Mouse (Mus musculus) bone marrow macrophage, adult 2 months (primary cell): ENCODE data around the gene Mob3a. TPM values are rescaled to one million over a fixed set of nuclear protein-coding genes. Genes with fewer than 3 reads are reported as not detected.

Experiments
- H3K27ac ChIP-seq: 2 replicates; pipeline ENCODE4 v1.5.1; 2012; ENCODE audit warnings: low read depth, low read length; ENCODE audit not compliant: insufficient read depth
- H3K4me1 ChIP-seq: 2 replicates; pipeline ENCODE4 v1.6.1; 2012; ENCODE audit warnings: low read length; ENCODE audit not compliant: control insufficient read depth, insufficient read depth
- H3K4me3 ChIP-seq: 2 replicates; pipeline ENCODE4 v1.5.1; 2012; ENCODE audit warnings: mild to moderate bottlenecking, low read length, moderate library complexity; ENCODE audit not compliant: insufficient read depth
- CTCF ChIP-seq: IDR thresholded peaks from 2 replicates; pipeline ENCODE4 v1.5.1; 2012; ENCODE audit warnings: low read depth, mild to moderate bottlenecking, low read length, moderate library complexity
- POLR2A ChIP-seq: IDR thresholded peaks from 2 replicates; pipeline ENCODE4 v1.6.1; 2012; ENCODE audit warnings: mild to moderate bottlenecking, low read depth, low read length, borderline replicate concordance
- polyA plus RNA-seq: library from polyadenylated mRNA; stranded (reverse); fragments of >200 nt; gene quantifications from 2 replicates; pipeline ENCODE4 v1.2.4, GENCODE M21; 2012; ENCODE audit not compliant: missing spikeins, insufficient read depth, insufficient read length

Mob3a gene
- polyA plus RNA-seq, 1 experiment = 53.3 TPM

DNA sequence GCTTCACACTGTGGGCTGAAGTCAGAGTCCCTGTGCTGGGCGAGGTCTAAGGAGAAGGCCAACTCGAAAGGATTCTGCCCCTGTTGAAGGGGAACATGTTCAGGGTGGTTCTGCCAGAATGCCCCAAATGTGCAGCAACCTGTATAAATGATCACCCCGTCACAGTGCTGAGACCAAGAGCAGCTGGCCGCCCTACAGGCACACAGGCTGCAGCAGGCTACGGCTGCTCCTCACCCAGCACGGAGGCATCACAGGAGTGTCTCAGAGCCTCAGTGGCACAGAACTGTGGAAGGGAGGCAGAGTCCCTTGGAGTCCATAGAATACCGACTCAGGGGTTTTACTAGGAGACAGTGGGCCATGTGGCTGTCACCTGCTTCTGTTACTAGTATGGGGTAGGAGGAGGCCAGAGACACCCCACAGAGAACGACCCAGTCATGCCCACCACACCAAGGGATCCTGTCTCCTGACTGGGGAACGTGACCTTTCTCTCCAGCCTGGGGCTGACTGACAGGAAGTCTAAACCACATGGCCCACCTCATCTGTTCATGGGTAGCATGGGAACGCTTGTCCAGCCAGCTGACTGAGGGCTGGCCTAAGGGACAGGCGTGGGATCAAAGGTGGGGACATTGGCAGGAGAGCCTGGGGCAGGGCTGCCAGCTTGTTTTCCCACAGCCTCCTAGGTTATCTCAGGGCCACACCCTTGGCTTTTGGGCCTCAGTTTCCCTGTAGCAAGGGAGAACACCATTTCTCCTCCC is 29.7 kb downstream of the Mob3a start:
- no peak overlapping the region for H3K4me3 ChIP-seq
- TF ChIP-seq CTCF (no peak), POLR2A (no peak)
- H3K27ac ChIP-seq = no peak overlapping the region
- peaks cover 21% of the 10 kb centered on the region for H3K4me1 ChIP-seq

GRCm38 (mm10) chr10:80671251-80671650 is 30.5 kb downstream of the Mob3a start:
- Histone ChIP-seq H3K4me3 (no peak overlapping the region), H3K27ac (no peak overlapping the region), H3K4me1 (peaks cover 21% of the 10 kb centered on the region)
- TF ChIP-seq CTCF = no peak
- no peak for TF ChIP-seq POLR2A

DNA sequence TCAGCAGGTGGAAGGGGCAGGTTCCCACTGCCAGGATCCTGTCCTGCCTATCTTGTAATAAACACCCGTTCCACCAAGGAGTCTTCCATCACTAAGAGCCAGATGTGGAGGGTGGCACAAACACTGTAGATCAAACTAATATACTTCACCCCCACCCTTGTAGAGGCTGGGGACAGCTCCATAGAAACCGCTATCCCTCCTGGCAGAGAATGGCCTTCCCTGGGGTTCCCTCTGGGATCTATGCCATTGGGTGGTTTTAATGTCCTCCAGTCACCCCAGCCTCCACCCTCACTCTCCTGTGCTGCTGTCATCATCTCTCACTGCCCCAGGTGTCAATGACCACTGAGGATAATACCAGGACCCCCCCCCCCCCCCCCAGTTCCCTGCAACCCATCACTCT is 31.2 kb downstream of the Mob3a start:
- H3K27ac ChIP-seq = no peak overlapping the region
- no peak for TF ChIP-seq POLR2A
- TF ChIP-seq CTCF = no peak
- no peak overlapping the region for H3K4me3 ChIP-seq
- peaks cover 24% of the 10 kb centered on the region for H3K4me1 ChIP-seq

DNA sequence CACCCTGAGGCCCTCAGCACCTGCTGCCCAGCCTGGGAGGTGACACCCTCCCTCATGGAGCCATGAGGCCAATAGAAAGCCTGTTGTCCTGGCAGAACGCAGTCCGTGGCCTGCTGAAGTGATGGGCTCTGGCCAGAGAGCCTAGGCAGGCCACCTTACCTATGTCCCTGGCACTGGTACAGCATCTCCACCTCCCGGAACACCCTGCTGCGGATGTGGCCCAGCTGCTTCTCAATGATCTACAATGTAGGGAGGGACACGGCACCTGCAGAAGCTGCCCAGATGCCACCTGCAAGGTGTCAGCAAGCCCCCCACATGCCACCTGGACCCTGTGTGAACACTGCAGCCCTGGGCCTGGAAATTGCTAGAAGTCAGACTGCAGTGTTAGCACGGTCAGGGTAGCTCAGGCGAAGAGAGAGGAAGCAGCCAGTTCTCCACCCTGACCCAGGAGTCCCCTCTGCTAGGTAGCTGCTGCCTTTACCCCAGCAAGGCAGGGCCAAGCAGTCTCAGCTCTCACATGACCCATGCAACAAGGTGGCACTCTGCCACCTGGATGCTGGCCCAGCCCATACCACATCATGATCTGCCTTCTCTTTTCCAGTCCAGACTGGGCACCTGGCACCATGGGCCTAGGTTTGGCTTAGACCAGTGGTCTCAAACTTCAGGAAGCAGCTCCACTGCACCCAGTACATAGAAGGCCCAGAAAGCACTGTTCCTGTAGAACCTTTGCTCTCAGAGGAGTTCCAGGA is 31.9 kb downstream of the Mob3a start:
- no peak overlapping the region for H3K27ac ChIP-seq

DNA sequence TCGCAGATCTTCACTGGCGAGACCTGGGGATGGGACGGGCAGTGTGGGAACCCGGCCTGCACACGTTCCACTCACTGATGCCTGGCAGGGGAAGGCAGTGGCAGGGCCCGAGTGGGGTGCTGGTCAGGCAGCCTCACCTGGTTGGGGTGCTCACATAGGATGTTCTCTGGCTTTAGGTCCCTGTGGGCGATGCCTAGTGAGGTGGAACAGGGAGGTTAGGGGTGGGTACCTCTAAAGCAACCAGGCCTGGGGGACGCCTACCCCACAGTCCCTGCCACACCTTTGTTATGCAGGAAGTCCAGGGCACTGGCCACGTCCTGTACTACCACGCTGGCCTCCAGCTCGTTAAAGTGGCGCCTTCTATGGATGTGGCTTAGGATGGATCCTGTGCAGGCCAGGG is 32.8 kb downstream of the Mob3a start:
- peaks cover 35% of the 10 kb centered on the region for H3K4me1 ChIP-seq
- H3K27ac ChIP-seq = no peak overlapping the region

More for the DNA sequence above, 31.9 kb downstream of the Mob3a start:
- Histone ChIP-seq H3K4me3 (no peak overlapping the region), H3K4me1 (peaks cover 29% of the 10 kb centered on the region)
- no peak for TF ChIP-seq CTCF
- TF ChIP-seq POLR2A = no peak

GRCm38 (mm10) chr10:80668614-80669013 is 33.2 kb downstream of the Mob3a start:
- peaks cover 35% of the 10 kb centered on the region for H3K4me1 ChIP-seq
- TF ChIP-seq CTCF = no peak
- TF ChIP-seq POLR2A = no peak
- H3K27ac ChIP-seq = no peak overlapping the region
- H3K4me3 ChIP-seq = no peak overlapping the region

More for the DNA sequence above, 32.8 kb downstream of the Mob3a start:
- no peak overlapping the region for H3K4me3 ChIP-seq
- no peak for TF ChIP-seq CTCF
- TF ChIP-seq POLR2A = no peak

GRCm38 (mm10) chr10:80666837-80667412 is 34.9 kb downstream of the Mob3a start:
- no peak for TF ChIP-seq POLR2A
- TF ChIP-seq CTCF = no peak
- Histone ChIP-seq H3K27ac (no peak overlapping the region), H3K4me3 (no peak overlapping the region), H3K4me1 (peaks cover 34% of the 10 kb centered on the region)

DNA sequence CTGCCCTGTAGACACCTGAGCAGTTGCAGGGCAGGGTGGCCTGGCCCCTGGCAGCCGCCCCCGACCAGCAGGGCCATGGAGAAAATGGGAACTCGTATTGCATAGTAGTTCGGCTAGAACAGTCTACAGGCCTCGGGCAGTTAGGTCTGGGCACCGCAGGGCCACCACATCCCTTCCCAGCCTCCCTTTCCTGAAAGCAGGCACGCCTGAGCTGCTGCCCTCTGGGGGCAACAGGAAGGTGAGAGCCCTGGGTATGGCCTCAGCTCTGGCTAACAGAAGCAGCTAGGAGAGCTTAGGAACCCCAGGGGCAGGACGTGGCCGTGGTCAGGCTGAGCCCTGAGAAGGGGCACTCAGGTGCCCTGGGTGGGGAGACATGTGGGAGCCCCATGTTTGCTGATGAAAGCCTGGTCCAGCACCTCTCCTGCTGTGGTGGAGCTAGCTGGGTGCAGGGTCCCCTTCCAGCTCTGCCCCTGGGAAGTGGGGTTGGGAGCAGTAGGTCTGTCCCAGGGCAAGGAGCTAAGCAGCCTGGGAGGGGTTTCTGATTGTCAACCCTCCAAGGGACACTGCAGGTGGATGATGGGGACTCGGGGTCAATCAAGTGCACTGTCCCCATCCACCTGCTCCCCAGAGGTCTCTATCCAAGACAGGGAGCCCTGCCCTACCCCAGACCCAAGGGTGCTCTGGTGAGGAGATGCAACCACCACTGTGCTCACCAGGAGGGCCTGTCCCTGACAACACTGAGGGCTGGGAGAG is 35.6 kb downstream of the Mob3a start:
- H3K4me3 ChIP-seq = no peak overlapping the region
- TF ChIP-seq POLR2A = no peak
- TF ChIP-seq CTCF = no peak
- no peak overlapping the region for H3K27ac ChIP-seq
- H3K4me1 ChIP-seq = peaks cover 34% of the 10 kb centered on the region

GRCm38 (mm10) chr10:80665459-80665858 is 36.3 kb downstream of the Mob3a start:
- TF ChIP-seq CTCF (no peak), POLR2A (no peak)
- H3K27ac ChIP-seq = peak overlapping the region; percentile 23
- H3K4me3 ChIP-seq = no peak overlapping the region
- peaks cover 34% of the 10 kb centered on the region for H3K4me1 ChIP-seq

GRCm38 (mm10) chr10:80665016-80665380 is 36.8 kb downstream of the Mob3a start:
- Histone ChIP-seq H3K4me3 (no peak overlapping the region), H3K27ac (peak overlapping the region; percentile 83), H3K4me1 (peaks cover 34% of the 10 kb centered on the region)
- TF ChIP-seq CTCF = no peak
- TF ChIP-seq POLR2A = no peak
